Mouse (Mus musculus): ENCODE measurements around the gene Gm17949. TPM values are rescaled to one million over a fixed set of nuclear protein-coding genes. Genes with fewer than 3 reads are reported as not detected.

Gene Gm17949
- polyA plus RNA-seq (2015; fragmentation: Illumina TruSeq; extraction: RNeasy Lipid Tissue Mini Kit (QIAGEN cat#74804); ENCODE audit: insufficient read depth, low replicate concordance) = not detected

DNA sequence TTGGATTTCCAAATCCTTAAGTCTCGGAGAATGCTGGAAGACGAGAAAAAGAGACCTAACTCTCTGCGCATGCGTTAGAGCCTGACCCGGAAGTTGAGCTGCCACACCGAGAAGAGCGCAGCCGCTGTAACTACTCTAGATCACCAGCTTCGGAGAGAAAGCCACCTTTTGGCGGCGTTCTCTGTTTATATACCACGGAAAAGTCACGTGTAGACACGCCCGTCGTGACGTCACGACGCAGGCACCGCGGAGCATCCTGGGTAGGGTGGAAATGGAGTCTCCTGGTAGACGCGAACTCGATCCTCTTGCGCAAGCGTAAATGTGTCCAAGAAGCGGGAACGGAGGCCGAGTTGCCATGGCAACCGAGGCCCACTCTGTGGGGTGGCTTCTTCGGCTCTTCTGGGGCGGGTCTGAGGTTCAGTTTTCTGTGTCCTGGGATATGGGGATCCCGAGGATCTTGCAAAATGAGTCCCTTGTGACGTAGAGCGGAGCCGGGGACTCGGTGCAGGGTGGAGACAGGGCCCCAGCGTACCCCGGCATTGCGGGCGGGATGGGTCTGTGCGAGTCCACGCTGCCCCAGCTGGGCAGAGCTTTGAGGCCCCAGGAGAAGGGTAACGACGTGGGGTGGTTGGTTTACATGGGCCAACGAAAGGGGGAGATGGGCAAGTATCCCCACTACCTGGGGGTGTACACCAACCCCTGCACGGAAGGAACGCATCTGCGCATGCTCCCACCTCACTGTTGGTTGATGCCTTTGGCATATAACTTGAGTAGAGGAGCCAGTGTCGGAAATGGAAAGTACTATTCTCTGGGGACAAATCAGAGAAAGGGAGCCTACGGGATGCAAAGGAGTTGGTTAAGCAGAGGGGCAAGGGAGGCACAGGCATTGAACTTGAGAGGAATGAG, at the start of gene Gm17949, which contains the start of gene Gtf2f1:
Gm17949 (plus strand) TSS at position 234 of the 906 bp plus-strand sequence.
Gtf2f1 (minus strand) TSS at position 53 of the 906 bp plus-strand sequence.

DNA sequence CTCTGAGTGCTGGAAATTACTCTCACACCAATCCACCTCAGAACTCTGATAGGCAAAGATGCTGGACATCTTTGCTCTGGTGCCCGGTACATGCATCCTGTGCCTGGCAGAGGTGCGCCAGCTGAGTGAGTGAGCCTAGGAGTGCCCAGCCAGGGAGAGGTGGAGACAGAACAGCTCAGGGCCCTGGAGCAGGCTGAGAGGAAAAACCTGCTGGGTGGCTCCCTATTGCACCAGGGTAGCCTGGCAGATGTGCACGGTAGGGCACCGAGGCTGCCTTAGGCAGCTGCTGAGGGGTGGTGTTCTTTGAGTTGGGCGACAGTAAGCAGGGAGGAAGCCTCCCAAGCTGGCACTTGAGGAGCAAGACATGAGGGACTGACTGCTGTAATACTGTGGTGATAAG, 29.3 kb upstream of the Gm17949 start, which contains the start of gene Acer1:
Acer1 (minus strand) TSS at position 114 of the 400 bp plus-strand sequence.

DNA sequence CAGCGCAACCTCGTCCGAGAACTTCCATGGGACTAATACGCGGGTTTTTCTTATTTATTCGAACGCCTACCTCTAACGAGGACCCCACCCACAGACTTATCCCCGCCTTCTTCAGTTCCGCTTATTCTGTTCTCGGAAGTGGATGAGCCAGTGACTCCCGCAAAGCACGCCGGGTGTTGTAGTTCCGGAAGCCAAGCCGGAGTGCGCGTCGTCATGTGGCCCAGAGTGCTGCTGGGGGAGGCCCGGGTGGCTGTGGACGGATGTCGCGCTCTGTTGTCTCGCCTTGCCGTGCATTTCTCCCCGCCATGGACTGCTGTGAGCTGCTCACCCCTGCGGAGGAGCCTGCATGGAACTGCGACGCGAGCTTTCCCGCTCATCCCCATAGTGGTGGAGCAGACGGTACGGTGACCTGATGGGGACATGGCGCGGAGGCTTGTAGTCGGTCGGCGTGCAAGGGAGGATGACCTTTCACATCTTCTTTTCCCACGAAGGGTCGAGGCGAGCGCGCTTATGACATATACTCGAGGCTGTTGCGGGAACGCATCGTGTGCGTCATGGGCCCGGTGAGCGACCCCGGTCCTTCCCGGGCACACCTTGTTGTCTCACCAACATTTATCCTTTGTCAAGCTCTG, 21.0 kb upstream of the Gm17949 start, which contains the start of gene Clpp:
Clpp (plus strand) TSS at position 191 of the 632 bp plus-strand sequence.

DNA sequence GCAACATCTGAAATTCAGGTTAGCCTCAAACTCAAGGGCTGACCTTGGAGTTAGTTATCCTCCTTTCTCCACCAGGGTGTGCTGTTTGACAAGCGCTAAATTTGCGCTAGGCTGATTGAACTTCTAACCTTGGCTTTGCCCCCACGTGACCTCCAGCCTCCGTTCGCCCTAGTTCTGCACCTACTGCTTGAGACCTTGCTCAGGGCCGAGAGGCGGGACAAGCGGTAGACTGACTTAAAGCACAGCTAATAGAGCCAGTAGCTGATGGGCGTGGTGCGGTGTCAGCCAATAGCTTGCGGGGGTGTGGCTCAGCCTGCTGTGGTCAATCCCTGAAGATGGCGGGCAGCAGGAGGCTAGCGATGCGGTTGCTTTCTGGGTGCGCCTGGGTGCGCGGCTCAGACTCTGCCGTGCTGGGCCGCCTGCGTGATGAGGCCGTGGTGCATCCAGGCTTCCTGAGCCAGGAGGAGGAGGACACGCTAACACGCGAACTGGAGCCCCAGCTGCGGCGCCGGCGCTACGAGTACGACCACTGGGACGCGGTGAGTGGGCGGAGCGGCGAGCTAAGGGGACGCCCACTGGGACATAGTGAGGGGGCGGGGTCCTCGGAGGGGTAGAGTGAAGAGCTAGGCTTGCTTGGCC, 14.1 kb upstream of the Gm17949 start, which contains the start of gene Alkbh7:
Alkbh7 (plus strand) TSS at position 311 of the 639 bp plus-strand sequence.

DNA sequence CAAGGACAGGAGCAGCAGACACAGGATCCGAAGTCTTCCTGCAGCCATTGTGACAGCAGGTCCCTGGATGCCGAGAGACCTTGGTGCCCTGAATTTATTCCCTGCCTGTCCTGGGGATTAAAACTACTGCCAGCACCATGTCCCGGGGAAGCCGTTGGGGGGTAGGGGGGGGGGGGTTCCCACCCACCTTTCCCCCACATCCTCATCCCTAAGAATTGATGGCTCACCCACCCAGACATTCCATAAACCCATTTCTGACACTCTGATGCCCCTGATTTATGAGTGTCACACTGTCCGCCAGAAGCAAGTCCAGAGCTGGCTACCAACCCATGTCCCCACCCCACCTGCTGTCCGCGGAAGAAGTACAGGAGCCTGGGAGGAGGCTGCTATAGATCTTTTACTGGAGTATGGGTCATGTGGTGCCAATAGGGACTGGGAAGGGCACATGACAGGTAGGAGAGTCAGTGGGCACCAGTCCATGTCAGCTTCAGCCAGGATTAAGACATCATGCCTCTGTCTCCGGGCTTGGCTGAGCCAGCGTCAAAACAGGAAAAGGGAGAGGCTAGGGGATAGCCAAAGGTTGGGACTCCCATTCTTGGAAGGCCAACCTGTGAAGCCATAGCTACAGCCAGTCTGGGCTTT, 11.2 kb upstream of the Gm17949 start, which contains the start of gene Pspn:
Pspn (minus strand) TSS at position 51 of the 642 bp plus-strand sequence.

DNA sequence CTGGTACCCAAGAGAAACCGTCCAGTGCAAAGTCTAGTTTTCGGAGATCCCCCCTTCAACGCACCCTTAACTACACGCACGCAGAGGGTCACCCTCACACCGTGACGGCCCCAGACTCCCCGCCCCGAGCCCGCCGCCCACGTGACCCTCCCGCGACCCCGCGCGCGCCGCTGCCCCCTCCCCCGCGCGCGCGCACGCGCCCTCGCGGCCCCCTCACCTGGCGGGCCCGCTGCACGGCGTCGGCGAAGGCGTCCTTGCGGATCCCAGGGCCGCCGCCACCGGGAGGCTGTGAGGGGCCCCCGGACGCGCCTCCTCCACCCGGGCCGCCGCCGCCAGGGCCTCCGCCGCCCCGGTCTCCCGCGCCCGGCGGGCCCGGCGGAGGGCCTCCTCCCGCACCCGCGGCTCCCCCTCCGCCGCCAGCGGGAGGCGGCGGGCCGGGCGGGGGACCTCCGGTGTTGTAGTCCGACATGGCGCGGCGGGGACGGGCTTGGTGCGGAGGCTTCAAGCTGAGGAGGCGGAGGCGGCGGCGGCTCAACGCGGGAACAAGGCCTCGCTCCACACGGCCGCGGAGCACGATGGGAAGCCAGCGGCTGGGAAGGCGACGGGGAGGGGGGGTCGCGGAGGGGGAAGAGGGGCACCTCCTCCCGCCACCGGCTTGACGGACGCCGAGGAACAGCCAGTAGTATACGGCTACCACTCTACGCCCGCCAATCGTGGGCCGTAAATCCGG, 19.8 kb downstream of the Gm17949 start, which contains the start of gene Khsrp:
Khsrp (minus strand) TSS at position 592 of the 730 bp plus-strand sequence.

DNA sequence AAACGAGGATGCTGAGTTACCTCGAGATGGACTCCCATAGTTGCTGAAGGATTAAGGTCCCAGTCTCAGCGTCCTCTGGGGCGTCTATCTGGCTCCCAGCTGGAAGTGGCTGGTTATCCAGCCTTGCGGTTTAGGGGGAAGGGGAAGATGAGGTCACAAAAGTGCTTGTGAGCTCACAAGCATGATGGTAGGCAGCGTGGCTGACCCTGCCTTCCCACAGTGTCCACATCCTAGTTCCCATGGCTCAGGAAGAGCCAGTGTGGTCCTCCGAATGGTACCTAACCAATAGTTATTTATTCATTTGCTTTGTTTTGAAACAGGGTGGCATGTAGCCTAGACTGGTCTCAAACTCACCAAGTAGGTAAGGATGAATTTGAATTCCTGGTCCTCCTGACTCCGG, 30.3 kb downstream of the Gm17949 start, which contains the start of gene Slc25a41:
Slc25a41 (minus strand) TSS at position 101 of the 400 bp plus-strand sequence.

DNA sequence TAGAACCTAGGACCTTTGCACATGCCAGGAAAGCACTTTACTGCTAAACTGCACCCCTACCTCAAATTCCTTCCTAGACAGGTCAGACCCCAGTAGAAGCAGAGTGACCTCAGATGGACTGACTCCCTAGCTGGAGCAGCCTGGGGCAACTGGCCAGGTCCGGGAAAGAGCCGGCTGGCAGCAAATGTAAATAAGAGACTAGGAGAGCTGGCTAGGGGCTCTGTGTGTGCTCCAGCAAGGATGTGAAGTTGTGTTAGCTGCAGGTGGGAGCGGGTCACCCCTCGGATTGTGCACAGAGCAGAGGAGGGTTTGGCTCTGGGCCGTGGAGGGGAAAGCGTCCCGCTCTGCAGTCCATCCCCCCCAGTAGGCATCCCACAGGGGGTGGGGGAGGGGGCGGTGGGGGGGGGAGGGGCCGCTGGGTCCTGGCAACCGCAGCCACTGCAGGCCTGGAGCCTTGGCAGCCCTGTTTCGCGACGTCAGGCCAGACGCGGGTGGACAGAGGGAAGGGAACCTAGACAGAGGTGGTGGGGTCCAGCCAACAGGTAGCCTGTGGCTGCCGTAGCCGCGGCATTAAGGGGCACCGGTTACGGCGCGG, 47.7 kb downstream of the Gm17949 start, which contains the start of gene Crb3:
Crb3 (plus strand) TSS at position 215 of the 595 bp plus-strand sequence.

DNA sequence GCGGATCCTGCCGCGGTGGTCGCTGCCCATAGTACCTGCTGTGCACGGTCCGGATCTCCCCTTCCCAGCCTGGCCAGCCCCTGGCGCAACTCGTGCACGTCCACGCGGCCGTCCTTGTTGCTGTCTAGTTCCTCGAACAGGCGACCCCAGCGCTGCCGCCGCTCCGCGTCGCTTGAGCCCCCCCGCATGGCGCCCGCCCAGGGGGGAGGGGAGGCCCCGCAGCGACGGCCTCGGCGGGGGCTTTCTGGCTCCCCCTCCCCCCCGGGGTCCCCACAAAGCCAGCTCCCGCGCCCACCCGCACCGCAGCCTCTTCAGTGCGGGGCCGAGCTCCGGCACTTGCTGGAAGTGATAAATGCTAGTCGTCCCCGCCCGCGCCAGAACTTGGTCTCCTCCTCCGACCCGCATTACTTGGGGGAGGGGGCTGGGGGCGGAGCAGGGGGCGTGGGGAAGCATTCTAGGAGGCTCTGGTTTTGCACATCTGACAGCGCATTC, 48.3 kb downstream of the Gm17949 start, which contains the start of gene Slc25a23:
Slc25a23 (minus strand) TSS at position 378 of the 492 bp plus-strand sequence.

Other genes with a start within 250 kb of the Gm17949 start
- 8.4 TPM for gene Dus3l, start 246.7 kb upstream of the Gm17949 start, polyA plus RNA-seq (2015; fragmentation: Illumina TruSeq; extraction: RNeasy Lipid Tissue Mini Kit (QIAGEN cat#74804); ENCODE audit: insufficient read depth, low replicate concordance)
- 0.18 TPM for gene Prr22, start 241.2 kb upstream of the Gm17949 start, polyA plus RNA-seq (2015; fragmentation: Illumina TruSeq; extraction: RNeasy Lipid Tissue Mini Kit (QIAGEN cat#74804); ENCODE audit: insufficient read depth, low replicate concordance)
- 1.8 TPM for gene Rfx2, start 180.5 kb upstream of the Gm17949 start, polyA plus RNA-seq (2015; fragmentation: Illumina TruSeq; extraction: RNeasy Lipid Tissue Mini Kit (QIAGEN cat#74804); ENCODE audit: insufficient read depth, low replicate concordance)
- gene Acsbg2, start 137.0 kb upstream of the Gm17949 start, polyA plus RNA-seq (2015; fragmentation: Illumina TruSeq; extraction: RNeasy Lipid Tissue Mini Kit (QIAGEN cat#74804); ENCODE audit: insufficient read depth, low replicate concordance) = not detected
- 0.19 TPM for gene 1700061G19Rik, start 136.0 kb upstream of the Gm17949 start, polyA plus RNA-seq (2015; fragmentation: Illumina TruSeq; extraction: RNeasy Lipid Tissue Mini Kit (QIAGEN cat#74804); ENCODE audit: insufficient read depth, low replicate concordance)
- gene Mllt1, start 76.1 kb upstream of the Gm17949 start, polyA plus RNA-seq (2015; fragmentation: Illumina TruSeq; extraction: RNeasy Lipid Tissue Mini Kit (QIAGEN cat#74804); ENCODE audit: insufficient read depth, low replicate concordance) = 8.2 TPM
- not detected for gene Acer1, start 29.3 kb upstream of the Gm17949 start, polyA plus RNA-seq (2015; fragmentation: Illumina TruSeq; extraction: RNeasy Lipid Tissue Mini Kit (QIAGEN cat#74804); ENCODE audit: insufficient read depth, low replicate concordance)
- gene Clpp, start 21.2 kb upstream of the Gm17949 start, polyA plus RNA-seq (2015; fragmentation: Illumina TruSeq; extraction: RNeasy Lipid Tissue Mini Kit (QIAGEN cat#74804); ENCODE audit: insufficient read depth, low replicate concordance) = 11.5 TPM
- 7.3 TPM for gene Alkbh7, start 14.1 kb upstream of the Gm17949 start, polyA plus RNA-seq (2015; fragmentation: Illumina TruSeq; extraction: RNeasy Lipid Tissue Mini Kit (QIAGEN cat#74804); ENCODE audit: insufficient read depth, low replicate concordance)
- gene Pspn, start 11.5 kb upstream of the Gm17949 start, polyA plus RNA-seq (2015; fragmentation: Illumina TruSeq; extraction: RNeasy Lipid Tissue Mini Kit (QIAGEN cat#74804); ENCODE audit: insufficient read depth, low replicate concordance) = not detected
- gene Gtf2f1, start 181 bp upstream of the Gm17949 start, polyA plus RNA-seq (2015; fragmentation: Illumina TruSeq; extraction: RNeasy Lipid Tissue Mini Kit (QIAGEN cat#74804); ENCODE audit: insufficient read depth, low replicate concordance) = 29.0 TPM
- 40.8 TPM for gene Khsrp, start 20.1 kb downstream of the Gm17949 start, polyA plus RNA-seq (2015; fragmentation: Illumina TruSeq; extraction: RNeasy Lipid Tissue Mini Kit (QIAGEN cat#74804); ENCODE audit: insufficient read depth, low replicate concordance)
- gene Slc25a41, start 30.2 kb downstream of the Gm17949 start, polyA plus RNA-seq (2015; fragmentation: Illumina TruSeq; extraction: RNeasy Lipid Tissue Mini Kit (QIAGEN cat#74804); ENCODE audit: insufficient read depth, low replicate concordance) = not detected
- 0.84 TPM for gene Crb3, start 47.6 kb downstream of the Gm17949 start, polyA plus RNA-seq (2015; fragmentation: Illumina TruSeq; extraction: RNeasy Lipid Tissue Mini Kit (QIAGEN cat#74804); ENCODE audit: insufficient read depth, low replicate concordance)
- gene Slc25a23, start 48.4 kb downstream of the Gm17949 start, polyA plus RNA-seq (2015; fragmentation: Illumina TruSeq; extraction: RNeasy Lipid Tissue Mini Kit (QIAGEN cat#74804); ENCODE audit: insufficient read depth, low replicate concordance) = 10.4 TPM
- gene Dennd1c, start 67.0 kb downstream of the Gm17949 start, polyA plus RNA-seq (2015; fragmentation: Illumina TruSeq; extraction: RNeasy Lipid Tissue Mini Kit (QIAGEN cat#74804); ENCODE audit: insufficient read depth, low replicate concordance) = 128 TPM
- gene Tubb4a, start 76.3 kb downstream of the Gm17949 start, polyA plus RNA-seq (2015; fragmentation: Illumina TruSeq; extraction: RNeasy Lipid Tissue Mini Kit (QIAGEN cat#74804); ENCODE audit: insufficient read depth, low replicate concordance) = 0.83 TPM
- gene Tnfsf9, start 93.9 kb downstream of the Gm17949 start, polyA plus RNA-seq (2015; fragmentation: Illumina TruSeq; extraction: RNeasy Lipid Tissue Mini Kit (QIAGEN cat#74804); ENCODE audit: insufficient read depth, low replicate concordance) = 2.3 TPM
- gene Cd70, start 138.3 kb downstream of the Gm17949 start, polyA plus RNA-seq (2015; fragmentation: Illumina TruSeq; extraction: RNeasy Lipid Tissue Mini Kit (QIAGEN cat#74804); ENCODE audit: insufficient read depth, low replicate concordance) = not detected
- 6.5 TPM for gene Tnfsf14, start 182.7 kb downstream of the Gm17949 start, polyA plus RNA-seq (2015; fragmentation: Illumina TruSeq; extraction: RNeasy Lipid Tissue Mini Kit (QIAGEN cat#74804); ENCODE audit: insufficient read depth, low replicate concordance)
- gene C3, start 216.7 kb downstream of the Gm17949 start, polyA plus RNA-seq (2015; fragmentation: Illumina TruSeq; extraction: RNeasy Lipid Tissue Mini Kit (QIAGEN cat#74804); ENCODE audit: insufficient read depth, low replicate concordance) = 530 TPM
- 32.8 TPM for gene Gpr108, start 237.0 kb downstream of the Gm17949 start, polyA plus RNA-seq (2015; fragmentation: Illumina TruSeq; extraction: RNeasy Lipid Tissue Mini Kit (QIAGEN cat#74804); ENCODE audit: insufficient read depth, low replicate concordance)
- 18.0 TPM for gene Trip10, start 238.0 kb downstream of the Gm17949 start, polyA plus RNA-seq (2015; fragmentation: Illumina TruSeq; extraction: RNeasy Lipid Tissue Mini Kit (QIAGEN cat#74804); ENCODE audit: insufficient read depth, low replicate concordance)

Measured in spleen, adult 10 weeks (tissue).